Mouse (Mus musculus): ENCODE measurements around the gene Fads2. TPM values are rescaled to one million over a fixed set of nuclear protein-coding genes. Genes with fewer than 3 reads are reported as not detected.

Gene Fads2
- 12.7 TPM for polyA plus RNA-seq (2015; fragmentation: Illumina TruSeq; extraction: RNeasy Lipid Tissue Mini Kit (QIAGEN cat#74804); ENCODE audit: insufficient read depth, low read depth, low replicate concordance)

GRCm38 (mm10) chr19:10101341-10102053 is at the start of gene Fads2:
Gene Fads2, minus strand, starts transcription at chr19:10101746.

GRCm38 (mm10) chr19:10041388-10042148 is 60.0 kb downstream of the Fads2 start, which contains the start of gene Fads3:
Gene Fads3, plus strand, starts transcription at chr19:10041569.

Other genes starting within 250 kb of the Fads2 start
- gene Incenp, start 202.2 kb downstream of the Fads2 start, polyA plus RNA-seq (2015; fragmentation: Illumina TruSeq; extraction: RNeasy Lipid Tissue Mini Kit (QIAGEN cat#74804); ENCODE audit: insufficient read depth, low read depth, low replicate concordance) = 1.3 TPM
- gene Fth1, start 121.1 kb downstream of the Fads2 start, polyA plus RNA-seq (2015; fragmentation: Illumina TruSeq; extraction: RNeasy Lipid Tissue Mini Kit (QIAGEN cat#74804); ENCODE audit: insufficient read depth, low read depth, low replicate concordance) = 688 TPM
- gene Best1, start 100.1 kb downstream of the Fads2 start, polyA plus RNA-seq (2015; fragmentation: Illumina TruSeq; extraction: RNeasy Lipid Tissue Mini Kit (QIAGEN cat#74804); ENCODE audit: insufficient read depth, low read depth, low replicate concordance) = not detected
- 4.7 TPM for gene Rab3il1, start 100.1 kb downstream of the Fads2 start, polyA plus RNA-seq (2015; fragmentation: Illumina TruSeq; extraction: RNeasy Lipid Tissue Mini Kit (QIAGEN cat#74804); ENCODE audit: insufficient read depth, low read depth, low replicate concordance)
- gene Fads3, start 60.2 kb downstream of the Fads2 start, polyA plus RNA-seq (2015; fragmentation: Illumina TruSeq; extraction: RNeasy Lipid Tissue Mini Kit (QIAGEN cat#74804); ENCODE audit: insufficient read depth, low read depth, low replicate concordance) = 9.7 TPM
- gene Fads1, start 81.1 kb upstream of the Fads2 start, polyA plus RNA-seq (2015; fragmentation: Illumina TruSeq; extraction: RNeasy Lipid Tissue Mini Kit (QIAGEN cat#74804); ENCODE audit: insufficient read depth, low read depth, low replicate concordance) = 12.5 TPM
- 69.5 TPM for gene Tmem258, start 102.3 kb upstream of the Fads2 start, polyA plus RNA-seq (2015; fragmentation: Illumina TruSeq; extraction: RNeasy Lipid Tissue Mini Kit (QIAGEN cat#74804); ENCODE audit: insufficient read depth, low read depth, low replicate concordance)
- 2.5 TPM for gene Fen1, start 102.4 kb upstream of the Fads2 start, polyA plus RNA-seq (2015; fragmentation: Illumina TruSeq; extraction: RNeasy Lipid Tissue Mini Kit (QIAGEN cat#74804); ENCODE audit: insufficient read depth, low read depth, low replicate concordance)
- gene Myrf, start 139.0 kb upstream of the Fads2 start, polyA plus RNA-seq (2015; fragmentation: Illumina TruSeq; extraction: RNeasy Lipid Tissue Mini Kit (QIAGEN cat#74804); ENCODE audit: insufficient read depth, low read depth, low replicate concordance) = 14.7 TPM
- 8.8 TPM for gene Dagla, start 203.1 kb upstream of the Fads2 start, polyA plus RNA-seq (2015; fragmentation: Illumina TruSeq; extraction: RNeasy Lipid Tissue Mini Kit (QIAGEN cat#74804); ENCODE audit: insufficient read depth, low read depth, low replicate concordance)

Measured in pancreas, adult 10 weeks (tissue).